Mouse (Mus musculus) hindbrain, embryonic 12.5 days (tissue): Measurements from ENCODE around the gene Gm18336. TPM values are rescaled to one million over a fixed set of nuclear protein-coding genes. Genes with fewer than 3 reads are reported as not detected.
"Not testable (repeated sequence)": the region's sequence is repeated elsewhere in the genome, so short reads cannot be mapped to it uniquely, and the experiment has no call there.

Experiments used
- ATAC-seq: fragments of 200-750 bp; cut with Nextera tagmentation; 2 replicates; pipeline ENCODE4 v1.8.0; 2017; ENCODE audit warnings: moderate TSS enrichment; ENCODE audit not compliant: low FRiP score
- H3K27ac ChIP-seq: fragments of 300-500 bp; sonication (generic); 2 replicates; pipeline ENCODE4 v1.5.1; 2016; ENCODE audit warnings: mild to moderate bottlenecking
- H3K27me3 ChIP-seq: fragments of 300-500 bp; sonication (generic); 2 replicates; pipeline ENCODE4 v1.6.1; 2016; ENCODE audit warnings: mild to moderate bottlenecking
- H3K36me3 ChIP-seq: fragments of 300-500 bp; sonication (generic); 2 replicates; pipeline ENCODE4 v1.6.1; 2016; ENCODE audit warnings: mild to moderate bottlenecking
- H3K4me1 ChIP-seq: fragments of 300-500 bp; sonication (generic); 2 replicates; pipeline ENCODE4 v1.6.1; 2016
- H3K4me2 ChIP-seq: fragments of 300-500 bp; sonication (generic); replicated peaks from 2 replicates; pipeline ENCODE4 v1.6.1; 2016; ENCODE audit warnings: mild to moderate bottlenecking
- H3K4me3 ChIP-seq: fragments of 300-500 bp; sonication (generic); 2 replicates; pipeline ENCODE4 v1.5.1; 2016; ENCODE audit warnings: mild to moderate bottlenecking
- H3K9ac ChIP-seq: fragments of 300-500 bp; sonication (generic); 2 replicates; pipeline ENCODE4 v1.6.1; 2016; ENCODE audit warnings: mild to moderate bottlenecking, moderate library complexity
- H3K9me3 ChIP-seq: fragments of 300-500 bp; sonication (generic); replicated peaks from 2 replicates; pipeline ENCODE4 v1.6.1; 2016; ENCODE audit warnings: mild to moderate bottlenecking
- WGBS: fragments of 180-500 bp; shearing (Covaris S2); methylation state at CpG from one replicate; pipeline ENCODE4 v1.1.7; 2016; 5-methylcytosine and 5-hydroxymethylcytosine counted together
- polyA plus RNA-seq: library from polyadenylated mRNA; unstranded; fragments of >200 nt; fragmentation: Nextera tagmentation; extraction: Ambion mirVana; gene quantifications from 2 replicates; pipeline ENCODE4 v1.2.1, GENCODE M21; 2016

The Gm18336 gene
- polyA plus RNA-seq = not detected in 2 replicates

GRCm38 (mm10) chrX:73398636-73399035, at the start of gene Gm18336:
TSS of gene Gm18336 (minus strand) at chrX:73398736.
- not testable (repeated sequence) for ATAC-seq, H3K27ac ChIP-seq, H3K36me3 ChIP-seq, H3K4me3 ChIP-seq, H3K4me1 ChIP-seq, H3K9ac ChIP-seq, H3K27me3 ChIP-seq, H3K4me2 ChIP-seq, H3K9me3 ChIP-seq
- 53% methylated on average over 2 of the region's 2 CpGs for WGBS

GRCm38 (mm10) chrX:73441428-73441827, 42.9 kb upstream of the Gm18336 start:
- Histone ChIP-seq H3K4me2 (no peak overlapping the region), H3K4me3 (no peak overlapping the region), H3K9ac (no peak overlapping the region), H3K27me3 (no peaks in the 10 kb centered on the region), H3K36me3 (peaks cover 7% of the 10 kb centered on the region; the same call in 1 of the 2 replicates), H3K27ac (no peak overlapping the region), H3K9me3 (no peaks in the 10 kb centered on the region), H3K4me1 (no peaks in the 10 kb centered on the region)
- 77% methylated on average over 2 of the region's 2 CpGs for WGBS
- no peak for ATAC-seq

DNA sequence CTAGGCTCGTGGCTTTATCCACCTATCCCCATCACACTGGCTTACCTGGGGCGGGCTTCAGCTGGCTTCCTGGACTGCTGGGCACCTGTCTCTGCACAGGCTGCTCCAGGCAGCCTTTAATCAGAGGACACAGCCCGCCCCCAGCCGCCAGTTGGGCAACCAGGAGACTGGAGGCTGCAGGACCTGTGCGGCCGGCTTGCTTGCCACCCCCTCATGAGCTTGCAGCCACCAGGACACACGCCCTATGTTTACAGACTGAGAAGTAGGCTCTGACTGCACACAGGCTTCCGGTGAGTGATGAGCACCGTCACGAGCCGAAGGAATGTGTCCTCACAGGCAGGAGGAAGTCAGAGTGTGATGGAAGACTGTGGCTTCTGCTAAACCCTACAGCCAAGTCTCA, 36.7 kb upstream of the Gm18336 start, which contains the start of gene Trex2:
Gene Trex2, minus strand, starts transcription at position 93 of the 400 bp plus-strand sequence.
- H3K4me2 ChIP-seq = no peak within 1 kb of the TSS
- no peaks in the 10 kb centered on the region for H3K4me1 ChIP-seq
- no peaks in the 10 kb centered on the region for H3K27me3 ChIP-seq
- ATAC-seq = no peak
- H3K36me3 ChIP-seq = 0 out of 2 replicates have a peak, but pooled peaks cover 2% of the 10 kb centered on the region
- H3K4me3 ChIP-seq = no peak within 1 kb of the TSS
- WGBS = 78% methylated on average over 11 of the region's 11 CpGs
- H3K9ac ChIP-seq = no peak within 1 kb of the TSS
- H3K27ac ChIP-seq = no peak within 1 kb of the TSS
- no peaks in the 10 kb centered on the region for H3K9me3 ChIP-seq

- Histone ChIP-seq H3K27ac (no peak overlapping the region), H3K4me2 (no peak overlapping the region), H3K4me1 (no peaks in the 10 kb centered on the region), H3K9me3 (no peaks in the 10 kb centered on the region), H3K9ac (no peak overlapping the region), H3K36me3 (0 out of 2 replicates have a peak, but pooled peaks cover 2% of the 10 kb centered on the region), H3K27me3 (no peaks in the 10 kb centered on the region), H3K4me3 (no peak overlapping the region)
- no peak for ATAC-seq
- 79% methylated on average over 5 of the region's 5 CpGs for WGBS
Observed at GRCm38 (mm10) chrX:73432850-73433249, 34.3 kb upstream of the Gm18336 start.

DNA sequence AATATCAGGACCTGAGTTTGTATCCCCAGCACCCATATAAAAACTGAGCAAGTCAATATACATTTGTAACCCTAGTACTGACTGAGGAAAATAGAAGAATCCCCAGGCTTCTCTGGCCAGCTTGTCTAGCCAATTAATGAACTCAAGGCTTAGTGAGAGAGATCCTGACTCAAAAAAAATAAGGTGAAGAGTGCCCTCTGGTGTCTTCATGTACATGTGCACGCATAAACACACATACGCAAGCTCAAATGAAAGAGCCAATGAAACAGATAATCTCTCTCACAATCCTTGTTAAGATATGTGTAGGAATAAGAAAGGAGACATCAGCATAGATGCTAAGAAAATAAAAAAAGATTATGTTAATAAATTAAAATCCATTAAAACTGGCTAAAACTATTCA, 31.5 kb upstream of the Gm18336 start:
- H3K9me3 ChIP-seq = no peaks in the 10 kb centered on the region
- H3K27me3 ChIP-seq = no peaks in the 10 kb centered on the region
- H3K9ac ChIP-seq = no peak overlapping the region
- H3K27ac ChIP-seq = no peak overlapping the region
- H3K4me2 ChIP-seq = no peak overlapping the region
- H3K4me3 ChIP-seq = no peak overlapping the region
- H3K4me1 ChIP-seq = no peaks in the 10 kb centered on the region
- ATAC-seq = no peak
- WGBS = 83% methylated on average over 2 of the region's 2 CpGs
- no peaks in the 10 kb centered on the region for H3K36me3 ChIP-seq

- Histone ChIP-seq H3K9ac (no peak overlapping the region), H3K36me3 (no peaks in the 10 kb centered on the region), H3K27ac (no peak overlapping the region), H3K9me3 (no peaks in the 10 kb centered on the region), H3K4me2 (no peak overlapping the region), H3K4me3 (no peak overlapping the region), H3K4me1 (no peaks in the 10 kb centered on the region), H3K27me3 (peaks cover 6% of the 10 kb centered on the region; the same call in 1 of the 2 replicates)
- 27% methylated on average over 1 of the region's 1 CpGs for WGBS
- ATAC-seq = no peak
Observed at GRCm38 (mm10) chrX:73412767-73413166, 14.2 kb upstream of the Gm18336 start.

DNA sequence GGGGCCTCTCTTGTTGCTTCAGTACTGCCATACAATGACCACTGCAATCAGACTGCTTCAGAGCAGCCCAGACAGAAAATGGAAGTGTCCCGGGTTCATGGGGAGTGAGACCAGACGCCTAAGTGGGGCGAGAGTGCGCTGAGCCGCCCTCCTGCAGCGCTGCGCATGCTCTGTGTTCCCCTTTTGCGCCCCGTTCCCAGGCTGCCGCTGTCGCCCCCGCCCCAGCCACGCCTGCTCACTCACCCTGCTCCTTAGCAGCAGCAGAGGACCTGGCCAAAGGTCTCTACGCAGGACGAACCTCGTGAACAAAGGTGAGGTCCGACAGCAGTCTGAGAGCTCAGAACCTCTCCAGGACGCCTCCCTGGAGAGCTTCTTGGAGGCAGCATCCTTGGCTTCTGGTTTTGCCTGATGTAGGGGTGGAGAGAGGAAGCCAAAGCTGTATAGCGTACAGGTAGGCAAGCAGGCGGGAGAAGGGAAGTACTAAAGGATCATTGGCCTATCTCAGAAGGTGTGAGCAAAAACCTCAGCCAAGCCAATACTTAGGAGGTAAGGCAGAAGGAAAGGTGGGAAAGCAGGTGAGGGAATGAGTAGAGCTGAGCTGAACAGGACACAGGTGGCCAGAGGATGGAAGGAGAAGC, 12.5 kb upstream of the Gm18336 start, which contains the start of gene Zfp92:
Gene Zfp92, plus strand, starts transcription at position 217 of the 638 bp plus-strand sequence.
- Histone ChIP-seq H3K4me2 (peak within 1 kb of the TSS; percentile 51), H3K36me3 (no peaks in the 10 kb centered on the region), H3K27me3 (peaks cover 6% of the 10 kb centered on the region; the same call in 1 of the 2 replicates), H3K9ac (no peak within 1 kb of the TSS), H3K4me1 (no peaks in the 10 kb centered on the region), H3K27ac (no peak within 1 kb of the TSS), H3K4me3 (peak within 1 kb of the TSS; percentile 27), H3K9me3 (no peaks in the 10 kb centered on the region)
- no peak for ATAC-seq
- WGBS = 31% methylated on average over 20 of the region's 20 CpGs

DNA sequence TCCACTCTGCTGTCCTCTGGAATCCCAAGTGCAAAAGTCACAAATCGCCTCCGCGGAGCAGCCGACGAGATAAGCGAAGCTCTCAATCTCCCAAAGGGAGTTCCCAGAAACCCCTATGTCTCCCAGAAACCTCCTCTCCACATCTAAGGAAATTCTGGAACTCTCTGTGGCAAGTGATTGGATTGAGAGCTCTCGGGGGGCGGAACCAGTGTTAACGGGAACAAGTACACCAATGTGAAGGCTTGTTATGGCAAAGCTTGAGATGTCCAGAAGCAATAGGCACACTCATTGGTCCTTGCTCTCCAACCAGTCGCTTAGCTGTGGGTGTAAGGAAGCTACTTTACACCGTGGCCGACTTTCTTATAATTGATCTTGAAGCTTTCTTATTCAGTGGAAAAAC, 3.1 kb upstream of the Gm18336 start:
- no peak overlapping the region for H3K9ac ChIP-seq
- H3K4me1 ChIP-seq = no peaks in the 10 kb centered on the region
- no peaks in the 10 kb centered on the region for H3K9me3 ChIP-seq
- H3K4me2 ChIP-seq = no peak overlapping the region
- WGBS = 90% methylated on average over 12 of the region's 12 CpGs
- H3K27me3 ChIP-seq = peaks cover 4% of the 10 kb centered on the region; the same call in 1 of the 2 replicates
- H3K36me3 ChIP-seq = no peaks in the 10 kb centered on the region
- H3K27ac ChIP-seq = no peak overlapping the region
- H3K4me3 ChIP-seq = no peak overlapping the region
- ATAC-seq = no peak

DNA sequence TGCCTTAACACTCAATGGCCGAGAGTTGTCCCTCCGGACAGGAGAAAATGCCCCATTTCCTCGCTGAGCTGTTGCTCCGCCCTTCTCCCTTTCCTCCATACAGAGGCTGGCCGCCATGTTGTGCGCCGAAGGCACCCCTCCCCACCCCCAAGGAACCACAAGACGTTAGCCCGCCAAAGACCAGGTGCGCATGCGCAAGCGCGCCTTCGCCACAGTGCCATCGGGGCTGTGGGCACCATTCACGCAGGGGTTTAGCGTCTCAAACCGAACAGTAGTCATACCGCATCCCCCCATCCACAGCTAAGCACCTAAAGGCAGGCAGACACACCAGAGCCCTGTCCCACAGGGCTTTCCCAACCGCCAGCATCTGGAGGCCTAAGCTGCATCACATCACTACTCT, 2.4 kb upstream of the Gm18336 start:
- Histone ChIP-seq H3K4me1 (no peaks in the 10 kb centered on the region), H3K27ac (no peak overlapping the region), H3K4me2 (no peak overlapping the region), H3K27me3 (peaks cover 4% of the 10 kb centered on the region; the same call in 1 of the 2 replicates), H3K9ac (no peak overlapping the region), H3K36me3 (no peaks in the 10 kb centered on the region), H3K4me3 (no peak overlapping the region), H3K9me3 (no peaks in the 10 kb centered on the region)
- ATAC-seq = no peak
- 87% methylated on average over 20 of the region's 20 CpGs for WGBS

DNA sequence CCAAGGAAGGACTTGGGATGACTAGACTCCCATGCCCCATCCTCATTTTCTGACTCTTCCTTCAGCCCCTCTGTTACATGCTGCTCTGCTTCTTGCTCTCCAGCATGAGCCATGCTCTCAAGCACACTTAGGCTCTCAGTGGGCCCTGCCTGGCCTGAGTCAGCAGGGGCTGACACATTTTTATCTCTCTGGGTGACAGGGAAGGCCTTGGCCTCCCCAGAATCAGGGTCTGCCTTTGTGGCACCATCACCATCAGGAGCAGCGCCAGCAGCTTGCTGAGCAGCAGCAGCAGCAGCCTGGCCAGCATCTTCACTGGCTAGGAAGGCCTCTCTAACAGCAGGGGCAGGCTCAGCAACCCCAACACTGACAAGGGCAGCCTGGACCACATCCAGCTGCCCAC, 2.1 kb downstream of the Gm18336 start:
- whole genome bisulfite sequencing = 92% methylated on average over 1 of the region's 1 CpGs
- ATAC-seq = no peak
- Histone ChIP-seq H3K4me2 (no peak overlapping the region), H3K4me1 (no peaks in the 10 kb centered on the region), H3K9ac (no peak overlapping the region), H3K4me3 (no peak overlapping the region), H3K27me3 (peaks cover 4% of the 10 kb centered on the region; the same call in 1 of the 2 replicates), H3K9me3 (no peaks in the 10 kb centered on the region), H3K36me3 (no peaks in the 10 kb centered on the region), H3K27ac (no peak overlapping the region)

GRCm38 (mm10) chrX:73391481-73391880, 7.1 kb downstream of the Gm18336 start:
- Histone ChIP-seq H3K27me3 (no peaks in the 10 kb centered on the region), H3K4me1 (no peaks in the 10 kb centered on the region), H3K4me3 (no peak overlapping the region), H3K27ac (no peak overlapping the region), H3K36me3 (no peaks in the 10 kb centered on the region), H3K9ac (no peak overlapping the region), H3K4me2 (no peak overlapping the region), H3K9me3 (no peaks in the 10 kb centered on the region)
- 86% methylated on average over 4 of the region's 4 CpGs for WGBS
- ATAC-seq = no peak

GRCm38 (mm10) chrX:73384924-73385323, 13.6 kb downstream of the Gm18336 start:
- WGBS = 42% methylated on average over 1 of the region's 1 CpGs
- no peaks in the 10 kb centered on the region for H3K4me1 ChIP-seq
- H3K27ac ChIP-seq = no peak overlapping the region
- H3K4me2 ChIP-seq = no peak overlapping the region
- ATAC-seq = no peak
- H3K36me3 ChIP-seq = no peaks in the 10 kb centered on the region
- no peak overlapping the region for H3K9ac ChIP-seq
- no peak overlapping the region for H3K4me3 ChIP-seq
- no peaks in the 10 kb centered on the region for H3K27me3 ChIP-seq
- no peaks in the 10 kb centered on the region for H3K9me3 ChIP-seq

GRCm38 (mm10) chrX:73384419-73384818, 14.1 kb downstream of the Gm18336 start:
- Histone ChIP-seq H3K36me3 (no peaks in the 10 kb centered on the region), H3K9ac (no peak overlapping the region), H3K27me3 (no peaks in the 10 kb centered on the region), H3K27ac (no peak overlapping the region), H3K4me1 (no peaks in the 10 kb centered on the region), H3K4me3 (no peak overlapping the region), H3K4me2 (no peak overlapping the region), H3K9me3 (no peaks in the 10 kb centered on the region)
- no peak for ATAC-seq
- 78% methylated on average over 6 of the region's 6 CpGs for WGBS
